Comparison of ENCODE assay signal across 9 mouse cellular contexts in the genomic region with DNA sequence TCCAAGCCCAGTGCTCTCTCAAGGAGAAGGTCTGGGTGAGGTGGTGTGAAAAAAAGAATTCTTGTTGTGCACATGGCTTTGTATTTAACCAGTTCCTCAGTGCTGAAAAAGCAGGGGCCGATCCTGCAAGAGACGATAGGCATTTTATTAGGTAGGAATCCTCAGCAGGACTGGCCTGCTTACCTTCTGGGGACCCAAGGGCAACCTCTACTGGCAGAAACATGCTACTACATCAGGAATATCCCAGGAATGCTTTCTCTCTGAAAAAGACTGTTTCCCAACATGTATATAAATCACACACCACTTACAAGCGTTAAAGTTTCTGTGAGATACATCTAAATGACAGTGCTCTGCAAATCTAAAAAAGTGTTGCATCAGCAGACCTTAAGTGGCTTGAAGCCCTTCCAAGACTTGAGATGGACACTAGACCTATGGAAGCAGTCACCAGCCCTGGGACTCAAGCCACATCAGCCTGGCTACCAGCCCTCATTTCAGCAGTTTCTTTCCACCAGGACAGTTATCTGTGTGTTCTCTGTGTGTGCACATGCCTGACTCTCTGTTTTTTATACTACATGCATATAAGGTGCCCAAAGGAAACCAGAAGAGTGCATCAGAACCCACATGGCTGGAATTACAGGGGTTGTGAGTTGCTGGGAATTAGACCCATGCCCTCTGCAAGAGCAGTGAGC. TPM values are rescaled to one million over a fixed set of nuclear protein-coding genes. Genes with fewer than 3 reads are reported as not detected.
DNase-seq lines count a peak whose midpoint lies in the region; ATAC-seq lines count a peak whose summit lies in the region.
"Had no signal": no experiment of that assay in that cellular context is flagged by ENCODE, and none has a peak within 500 bp of the region (broad histone marks: within the 10 kb centered on the region; RNA-seq: fewer than 3 reads in every experiment).

No protein-coding gene starts in this region.

- H3K9ac ChIP-seq in midbrain, embryonic 11.5 days (ENCODE audit: low read length): no peak overlapping the region
- H3K9ac ChIP-seq in midbrain, embryonic 16.5 days (ENCODE audit: low read depth, low read length): no peak overlapping the region
- H3K9ac ChIP-seq in hindbrain, embryonic 14.5 days: 0 out of 2 replicates have a peak overlapping the region, but pooled peaks have one; percentile 28
- H3K9ac ChIP-seq: midbrain, embryonic 12.5 days had no signal

- no peak overlapping the region for H3K27ac ChIP-seq in midbrain, embryonic 11.5 days (ENCODE audit: low read depth, low read length)
- no peak overlapping the region for H3K27ac ChIP-seq in midbrain, embryonic 16.5 days (ENCODE audit: low read length)
- H3K27ac ChIP-seq in hindbrain, embryonic 14.5 days: no peak overlapping the region
- H3K27ac ChIP-seq: midbrain, embryonic 12.5 days had no signal

- H3K27me3 ChIP-seq in midbrain, embryonic 11.5 days (ENCODE audit: control insufficient read depth, insufficient read depth, low read length): no peaks in the 10 kb centered on the region
- H3K27me3 ChIP-seq in midbrain, embryonic 16.5 days (ENCODE audit: control insufficient read depth, insufficient read depth, low read depth, low read length): no peaks in the 10 kb centered on the region
- H3K27me3 ChIP-seq in hindbrain, embryonic 14.5 days (ENCODE audit: control insufficient read depth, insufficient read depth, low read length): no peaks in the 10 kb centered on the region
- H3K27me3 ChIP-seq: midbrain, embryonic 12.5 days had no signal

- H3K4me1 ChIP-seq in midbrain, embryonic 11.5 days (ENCODE audit: control insufficient read depth, insufficient read depth, low read length): no peaks in the 10 kb centered on the region
- no peaks in the 10 kb centered on the region for H3K4me1 ChIP-seq in midbrain, embryonic 16.5 days (ENCODE audit: control insufficient read depth, insufficient read depth, low read length)
- H3K4me1 ChIP-seq in hindbrain, embryonic 14.5 days (replicated peaks; ENCODE audit: control insufficient read depth, insufficient read depth, low read length): no peaks in the 10 kb centered on the region
- H3K4me1 ChIP-seq: midbrain, embryonic 12.5 days had no signal

- intact Hi-C loops in left cerebral cortex, postnatal 25 days (cut with DNase I): loop anchor here (5.0 kb wide), 1 partner anchor 45 kb away; no protein-coding TSS in a partner anchor

- H3K9me3 ChIP-seq in midbrain, embryonic 11.5 days (ENCODE audit: control insufficient read depth, low read length): no peaks in the 10 kb centered on the region
- no peaks in the 10 kb centered on the region for H3K9me3 ChIP-seq in midbrain, embryonic 16.5 days (replicated peaks; ENCODE audit: control insufficient read depth, low read length, poor library complexity, severe bottlenecking)
- H3K9me3 ChIP-seq in hindbrain, embryonic 14.5 days (ENCODE audit: control insufficient read depth, low read length): no peaks in the 10 kb centered on the region
- H3K9me3 ChIP-seq: midbrain, embryonic 12.5 days had no signal

- no peak for ATAC-seq in midbrain, embryonic 11.5 days (ENCODE audit: low FRiP score)
- no peak for ATAC-seq in midbrain, embryonic 16.5 days
- peak; percentile 31 for ATAC-seq in activated CD4-positive, CD25-positive, alpha-beta regulatory T cell, adult 4 months
- no peak for ATAC-seq in hindbrain, embryonic 14.5 days (ENCODE audit: low FRiP score)

- no peak overlapping the region for H3K4me2 ChIP-seq in midbrain, embryonic 11.5 days
- H3K4me2 ChIP-seq in midbrain, embryonic 16.5 days (ENCODE audit: low read length): no peak overlapping the region
- no peak overlapping the region for H3K4me2 ChIP-seq in hindbrain, embryonic 14.5 days (replicated peaks)
- H3K4me2 ChIP-seq: midbrain, embryonic 12.5 days had no signal

- H3K36me3 ChIP-seq in midbrain, embryonic 11.5 days (ENCODE audit: control insufficient read depth, insufficient read depth, low read length): no peaks in the 10 kb centered on the region
- H3K36me3 ChIP-seq in midbrain, embryonic 16.5 days (ENCODE audit: control insufficient read depth, insufficient read depth, low read length): no peaks in the 10 kb centered on the region
- no peaks in the 10 kb centered on the region for H3K36me3 ChIP-seq in hindbrain, embryonic 14.5 days (replicated peaks; ENCODE audit: control insufficient read depth, insufficient read depth)
- H3K36me3 ChIP-seq: midbrain, embryonic 12.5 days had no signal

- 32% methylated on average over 3 of the region's 3 CpGs for WGBS in midbrain, embryonic 11.5 days
- 15% methylated on average over 3 of the region's 3 CpGs for WGBS in midbrain, embryonic 16.5 days
- WGBS in hindbrain, embryonic 14.5 days: 18% methylated on average over 3 of the region's 3 CpGs

- no peak overlapping the region for H3K4me3 ChIP-seq in midbrain, embryonic 11.5 days (ENCODE audit: low read depth, low read length)
- H3K4me3 ChIP-seq in midbrain, embryonic 16.5 days (ENCODE audit: low read depth, low read length): no peak overlapping the region
- no peak overlapping the region for H3K4me3 ChIP-seq in hindbrain, embryonic 14.5 days (replicated peaks; ENCODE audit: low read length)
- H3K4me3 ChIP-seq: midbrain, embryonic 12.5 days had no signal

- peak; percentile 90 for DNase-seq in midbrain, embryonic 11.5 days (ENCODE audit: low spot score, missing footprints)
- peak; percentile 76 for DNase-seq in embryo, embryonic 10 days (ENCODE audit: low spot score)
- peak; percentile 80 for DNase-seq in hindbrain, embryonic 14.5 days (ENCODE audit: low spot score)
- peak; percentile 72 to 85 for DNase-seq in left cerebral cortex, postnatal 25 days (ENCODE audit: low spot score in 2 of 2)
- DNase-seq in right cerebral cortex, postnatal 10 days (ENCODE audit: low spot score in 2 of 2): peak; percentile 71 to 76
- no peak for DNase-seq in T-cell, adult 2 months (ENCODE audit: low spot score)

RNA-seq across cellular contexts. Expression of a gene that starts 19.0 kb away (rescaled TPM):
- 159 and 170 TPM in 2 replicates for polyA plus RNA-seq in midbrain, embryonic 11.5 days (2014; fragmentation: Nextera tagmentation; extraction: Ambion mirVana)
- polyA plus RNA-seq in midbrain, embryonic 16.5 days (2015; fragmentation: Nextera tagmentation; extraction: Ambion mirVana): 143 and 154 TPM in 2 replicates
- 100 to 1,000 TPM; 125 to 151 TPM for polyA plus RNA-seq in activated CD4-positive, CD25-positive, alpha-beta regulatory T cell, adult 4 months (2017; shearing (Covaris generic))
- 146 and 158 TPM in 2 replicates for polyA plus RNA-seq in hindbrain, embryonic 14.5 days (2014; fragmentation: Nextera tagmentation; extraction: Ambion mirVana)
- total RNA-seq in left cerebral cortex, postnatal 25 days (2021): 10 to 100 TPM; 94.1 to 99.6 TPM

RNA-seq across cellular contexts. Expression of a gene that starts 21.0 kb away (rescaled TPM):
- 1.6 and 1.7 TPM in 2 replicates for polyA plus RNA-seq in midbrain, embryonic 11.5 days (2014; fragmentation: Nextera tagmentation; extraction: Ambion mirVana)
- polyA plus RNA-seq in midbrain, embryonic 16.5 days (2015; fragmentation: Nextera tagmentation; extraction: Ambion mirVana): 3.2 and 3.3 TPM in 2 replicates
- polyA plus RNA-seq in activated CD4-positive, CD25-positive, alpha-beta regulatory T cell, adult 4 months (2017; shearing (Covaris generic)): not detected
- 2.4 and 4.1 TPM in 2 replicates for polyA plus RNA-seq in hindbrain, embryonic 14.5 days (2014; fragmentation: Nextera tagmentation; extraction: Ambion mirVana)
- total RNA-seq in left cerebral cortex, postnatal 25 days (2021): 1 to 10 TPM; 5.5 to 7.6 TPM

RNA-seq across cellular contexts. Expression of a gene that starts 37.9 kb away (rescaled TPM):
- 1.5 and 2.0 TPM in 2 replicates for polyA plus RNA-seq in midbrain, embryonic 11.5 days (2014; fragmentation: Nextera tagmentation; extraction: Ambion mirVana)
- polyA plus RNA-seq in midbrain, embryonic 16.5 days (2015; fragmentation: Nextera tagmentation; extraction: Ambion mirVana): 5.1 and 6.8 TPM in 2 replicates
- not detected for polyA plus RNA-seq in activated CD4-positive, CD25-positive, alpha-beta regulatory T cell, adult 4 months (2017; shearing (Covaris generic))
- polyA plus RNA-seq in hindbrain, embryonic 14.5 days (2014; fragmentation: Nextera tagmentation; extraction: Ambion mirVana): 1.9 and 2.2 TPM in 2 replicates
- total RNA-seq in left cerebral cortex, postnatal 25 days (2021): 1 to 10 TPM; 5.2 to 6.9 TPM

RNA-seq across cellular contexts. Expression of a gene that starts 38.9 kb away (rescaled TPM):
- polyA plus RNA-seq in midbrain, embryonic 11.5 days (2014; fragmentation: Nextera tagmentation; extraction: Ambion mirVana): not detected in 2 replicates
- polyA plus RNA-seq in midbrain, embryonic 16.5 days (2015; fragmentation: Nextera tagmentation; extraction: Ambion mirVana): not detected in 2 replicates
- polyA plus RNA-seq in activated CD4-positive, CD25-positive, alpha-beta regulatory T cell, adult 4 months (2017; shearing (Covaris generic)): not detected
- not detected in 2 replicates for polyA plus RNA-seq in hindbrain, embryonic 14.5 days (2014; fragmentation: Nextera tagmentation; extraction: Ambion mirVana)
- total RNA-seq in left cerebral cortex, postnatal 25 days (2021): not detected
- polyA plus RNA-seq: midbrain, embryonic 12.5 days had no signal
